Mouse (Mus musculus): ENCODE results near the gene Pycard. TPM values are rescaled to one million over a fixed set of nuclear protein-coding genes. Genes with fewer than 3 reads are reported as not detected.
"Not testable (repeated sequence)": the region's sequence is repeated elsewhere in the genome, so short reads cannot be mapped to it uniquely, and the experiment has no call there.

Gene Pycard
- total and polyA plus RNA-seq, 2 experiments, result 2.8 to 5.0 TPM

GRCm38 (mm10) chr7:128019187-128019586 lies 25.5 kb upstream of the Pycard start:
- Histone ChIP-seq H3K36me3 (ENCODE audit: control insufficient read depth, insufficient read depth, low read length) (no peaks in the 10 kb centered on the region), H3K27me3 (ENCODE audit: control insufficient read depth, insufficient read depth, low read length) (no peaks in the 10 kb centered on the region), H3K4me1 (ENCODE audit: control insufficient read depth, insufficient read depth, low read length) (peaks cover 12% of the 10 kb centered on the region), H3K9ac (ENCODE audit: low read depth, low read length) (no peak overlapping the region), H3K4me3 (ENCODE audit: insufficient read depth, low read depth, low read length) (no peak overlapping the region), H3K79me2 (ENCODE audit: control insufficient read depth, insufficient read depth, low read length) (no peaks in the 10 kb centered on the region), H3K27ac (replicated peaks; ENCODE audit: insufficient read depth, low read depth, low read length) (no peak overlapping the region)
- peak; percentile 62 for DNase-seq (ENCODE audit: extremely low read depth, low read depth, low spot score)
- whole genome bisulfite sequencing, result 1% methylated on average over 2 of the region's 2 CpGs
- TF ChIP-seq CTCF (IDR thresholded peaks at IDR 0.05; ENCODE audit: low read depth, low read length) (no peak), POLR2A (IDR thresholded peaks at IDR 0.05; ENCODE audit: extremely low read depth, insufficient read depth, low read length) (no peak)

- H3K4me3 ChIP-seq (ENCODE audit: insufficient read depth, low read depth, low read length), result no peak overlapping the region
- no peaks in the 10 kb centered on the region for H3K79me2 ChIP-seq (ENCODE audit: control insufficient read depth, insufficient read depth, low read length)
- no peak overlapping the region for H3K9ac ChIP-seq (ENCODE audit: low read depth, low read length)
- no peak overlapping the region for H3K27ac ChIP-seq (replicated peaks; ENCODE audit: insufficient read depth, low read depth, low read length)
- TF ChIP-seq POLR2A (IDR thresholded peaks at IDR 0.05; ENCODE audit: extremely low read depth, insufficient read depth, low read length), result no peak
- no peak for TF ChIP-seq CTCF (IDR thresholded peaks at IDR 0.05; ENCODE audit: low read depth, low read length)
- WGBS, result 88% methylated on average over 3 of the region's 3 CpGs
- DNase-seq (ENCODE audit: extremely low read depth, low read depth, low spot score), result no peak
- H3K27me3 ChIP-seq (ENCODE audit: control insufficient read depth, insufficient read depth, low read length), result no peaks in the 10 kb centered on the region
- H3K4me1 ChIP-seq (ENCODE audit: control insufficient read depth, insufficient read depth, low read length), result peaks cover 12% of the 10 kb centered on the region
- no peaks in the 10 kb centered on the region for H3K36me3 ChIP-seq (ENCODE audit: control insufficient read depth, insufficient read depth, low read length)
Observed at GRCm38 (mm10) chr7:128018275-128018674, 24.6 kb upstream of the Pycard start.

- Histone ChIP-seq H3K27ac (replicated peaks; ENCODE audit: insufficient read depth, low read depth, low read length) (peak overlapping the region; percentile 39), H3K79me2 (ENCODE audit: control insufficient read depth, insufficient read depth, low read length) (no peaks in the 10 kb centered on the region), H3K4me3 (ENCODE audit: insufficient read depth, low read depth, low read length) (no peak overlapping the region), H3K4me1 (ENCODE audit: control insufficient read depth, insufficient read depth, low read length) (peaks cover 12% of the 10 kb centered on the region), H3K9ac (ENCODE audit: low read depth, low read length) (no peak overlapping the region), H3K27me3 (ENCODE audit: control insufficient read depth, insufficient read depth, low read length) (no peaks in the 10 kb centered on the region), H3K36me3 (ENCODE audit: control insufficient read depth, insufficient read depth, low read length) (no peaks in the 10 kb centered on the region)
- WGBS, result 91% methylated on average over 6 of the region's 6 CpGs
- TF ChIP-seq POLR2A (IDR thresholded peaks at IDR 0.05; ENCODE audit: extremely low read depth, insufficient read depth, low read length) (no peak), CTCF (IDR thresholded peaks at IDR 0.05; ENCODE audit: low read depth, low read length) (no peak)
- no peak for DNase-seq (ENCODE audit: extremely low read depth, low read depth, low spot score)
Observed at GRCm38 (mm10) chr7:128016650-128017049, 23.0 kb upstream of the Pycard start.

- 20% methylated on average over 5 of the region's 5 CpGs for WGBS
- H3K9ac ChIP-seq (ENCODE audit: low read depth, low read length); H3K27me3 ChIP-seq (ENCODE audit: control insufficient read depth, insufficient read depth, low read length); H3K36me3 ChIP-seq (ENCODE audit: control insufficient read depth, insufficient read depth, low read length); H3K79me2 ChIP-seq (ENCODE audit: control insufficient read depth, insufficient read depth, low read length); H3K4me3 ChIP-seq (ENCODE audit: insufficient read depth, low read depth, low read length): not testable (repeated sequence)
- Histone ChIP-seq H3K4me1 (ENCODE audit: control insufficient read depth, insufficient read depth, low read length) (peaks cover 12% of the 10 kb centered on the region), H3K27ac (replicated peaks; ENCODE audit: insufficient read depth, low read depth, low read length) (peak overlapping the region; percentile 39; the same call in 1 of the 2 replicates)
- peak; percentile 91 for DNase-seq (ENCODE audit: extremely low read depth, low read depth, low spot score)
Observed at GRCm38 (mm10) chr7:128016134-128016533, 22.5 kb upstream of the Pycard start.

GRCm38 (mm10) chr7:128013116-128013515 lies 19.4 kb upstream of the Pycard start:
- TF ChIP-seq CTCF (IDR thresholded peaks at IDR 0.05; ENCODE audit: low read depth, low read length) (no peak), POLR2A (IDR thresholded peaks at IDR 0.05; ENCODE audit: extremely low read depth, insufficient read depth, low read length) (no peak)
- DNase-seq (ENCODE audit: extremely low read depth, low read depth, low spot score), result no peak
- no peak overlapping the region for H3K4me3 ChIP-seq (ENCODE audit: insufficient read depth, low read depth, low read length)
- no peaks in the 10 kb centered on the region for H3K27me3 ChIP-seq (ENCODE audit: control insufficient read depth, insufficient read depth, low read length)
- H3K36me3 ChIP-seq (ENCODE audit: control insufficient read depth, insufficient read depth, low read length), result no peaks in the 10 kb centered on the region
- no peaks in the 10 kb centered on the region for H3K79me2 ChIP-seq (ENCODE audit: control insufficient read depth, insufficient read depth, low read length)
- 92% methylated on average over 13 of the region's 13 CpGs for WGBS
- H3K4me1 ChIP-seq (ENCODE audit: control insufficient read depth, insufficient read depth, low read length), result peaks cover 8% of the 10 kb centered on the region; the same call in 1 of the 2 replicates
- no peak overlapping the region for H3K9ac ChIP-seq (ENCODE audit: low read depth, low read length)
- H3K27ac ChIP-seq (replicated peaks; ENCODE audit: insufficient read depth, low read depth, low read length), result no peak overlapping the region

GRCm38 (mm10) chr7:128012136-128012780 lies 18.6 kb upstream of the Pycard start:
- Histone ChIP-seq H3K9ac (ENCODE audit: low read depth, low read length) (no peak overlapping the region), H3K27ac (replicated peaks; ENCODE audit: insufficient read depth, low read depth, low read length) (no peak overlapping the region), H3K36me3 (ENCODE audit: control insufficient read depth, insufficient read depth, low read length) (no peaks in the 10 kb centered on the region), H3K27me3 (ENCODE audit: control insufficient read depth, insufficient read depth, low read length) (no peaks in the 10 kb centered on the region), H3K4me3 (ENCODE audit: insufficient read depth, low read depth, low read length) (no peak overlapping the region), H3K4me1 (ENCODE audit: control insufficient read depth, insufficient read depth, low read length) (peaks cover 8% of the 10 kb centered on the region; the same call in 1 of the 2 replicates), H3K79me2 (ENCODE audit: control insufficient read depth, insufficient read depth, low read length) (no peaks in the 10 kb centered on the region)
- WGBS, result 90% methylated on average over 13 of the region's 13 CpGs
- DNase-seq (ENCODE audit: extremely low read depth, low read depth, low spot score), result no peak
- TF ChIP-seq CTCF (IDR thresholded peaks at IDR 0.05; ENCODE audit: low read depth, low read length) (no peak), POLR2A (IDR thresholded peaks at IDR 0.05; ENCODE audit: extremely low read depth, insufficient read depth, low read length) (no peak)

Measured in liver, adult 2 months (tissue).